Mouse (Mus musculus) heart, postnatal 14 days (tissue): ENCODE data around the gene Dnajc17. TPM values are rescaled to one million over a fixed set of nuclear protein-coding genes. Genes with fewer than 3 reads are reported as not detected.

Source experiments
- total RNA-seq, 2 experiments: library from RNA; stranded (reverse); gene quantifications; 2 replicates each; pipeline ENCODE4 v1.2.3; 2021

Gene Dnajc17
- total RNA-seq, 2 experiments from 2014 or later, result 9.3 to 10.0 TPM

Other genes starting within 250 kb of the Dnajc17 start
- gene Ccdc32, start 179.4 kb downstream of the Dnajc17 start, total RNA-seq, result 10 to 100 TPM; 12.8 TPM
- 1 to 10 TPM; 4.1 to 4.3 TPM for gene Rpusd2, start 174.0 kb downstream of the Dnajc17 start, total RNA-seq
- gene Knl1, start 161.7 kb downstream of the Dnajc17 start, total RNA-seq, result 1 to 10 TPM; 3.0 to 4.0 TPM
- 1 to 10 TPM; 2.2 to 3.7 TPM for gene Rad51, start 96.0 kb downstream of the Dnajc17 start, total RNA-seq
- gene Rmdn3, start 51.8 kb downstream of the Dnajc17 start, total RNA-seq, result 10 to 100 TPM; 18.6 to 20.9 TPM
- 1 to 10 TPM; 1.3 to 2.2 TPM for gene Gchfr, start 41.0 kb downstream of the Dnajc17 start, total RNA-seq
- gene Gm14137, start 34.3 kb downstream of the Dnajc17 start, total RNA-seq, result not detected
- 10 to 100 TPM; 15.7 TPM for gene Zfyve19, start 178 bp downstream of the Dnajc17 start, total RNA-seq
- gene Ppp1r14d, start 21.1 kb upstream of the Dnajc17 start, total RNA-seq, result not detected
- gene Spint1, start 28.6 kb upstream of the Dnajc17 start, total RNA-seq, result under 1 TPM; 0.17 to 0.26 TPM
- not detected for gene Rhov, start 62.5 kb upstream of the Dnajc17 start, total RNA-seq
- gene Vps18, start 79.9 kb upstream of the Dnajc17 start, total RNA-seq, result 10 to 100 TPM; 12.8 to 13.3 TPM
- gene Dll4, start 117.0 kb upstream of the Dnajc17 start, total RNA-seq, result 10 to 100 TPM; 19.5 to 22.3 TPM
- 10 to 100 TPM; 12.8 to 13.0 TPM for gene Chac1, start 142.4 kb upstream of the Dnajc17 start, total RNA-seq